Mouse (Mus musculus) bone marrow, adult 2 months (tissue): ENCODE results near the gene Acox1.
A peak's percentile ranks its signal among the peaks of the same experiment; 100 is the strongest.

ENCODE experiments used
- CTCF ChIP-seq: fragments of 200-500 bp; IDR thresholded peaks from 2 replicates; pipeline ENCODE4 v1.5.1; 2011; ENCODE audit warnings: low read length, control low read depth; ENCODE audit not compliant: control insufficient read depth, insufficient read depth
- POLR2A ChIP-seq: fragments of 200-500 bp; IDR thresholded peaks from 2 replicates; pipeline ENCODE4 v1.6.1; 2011; ENCODE audit warnings: low read depth, mild to moderate bottlenecking, control low read depth, low read length, borderline replicate concordance; ENCODE audit not compliant: control insufficient read depth

DNA sequence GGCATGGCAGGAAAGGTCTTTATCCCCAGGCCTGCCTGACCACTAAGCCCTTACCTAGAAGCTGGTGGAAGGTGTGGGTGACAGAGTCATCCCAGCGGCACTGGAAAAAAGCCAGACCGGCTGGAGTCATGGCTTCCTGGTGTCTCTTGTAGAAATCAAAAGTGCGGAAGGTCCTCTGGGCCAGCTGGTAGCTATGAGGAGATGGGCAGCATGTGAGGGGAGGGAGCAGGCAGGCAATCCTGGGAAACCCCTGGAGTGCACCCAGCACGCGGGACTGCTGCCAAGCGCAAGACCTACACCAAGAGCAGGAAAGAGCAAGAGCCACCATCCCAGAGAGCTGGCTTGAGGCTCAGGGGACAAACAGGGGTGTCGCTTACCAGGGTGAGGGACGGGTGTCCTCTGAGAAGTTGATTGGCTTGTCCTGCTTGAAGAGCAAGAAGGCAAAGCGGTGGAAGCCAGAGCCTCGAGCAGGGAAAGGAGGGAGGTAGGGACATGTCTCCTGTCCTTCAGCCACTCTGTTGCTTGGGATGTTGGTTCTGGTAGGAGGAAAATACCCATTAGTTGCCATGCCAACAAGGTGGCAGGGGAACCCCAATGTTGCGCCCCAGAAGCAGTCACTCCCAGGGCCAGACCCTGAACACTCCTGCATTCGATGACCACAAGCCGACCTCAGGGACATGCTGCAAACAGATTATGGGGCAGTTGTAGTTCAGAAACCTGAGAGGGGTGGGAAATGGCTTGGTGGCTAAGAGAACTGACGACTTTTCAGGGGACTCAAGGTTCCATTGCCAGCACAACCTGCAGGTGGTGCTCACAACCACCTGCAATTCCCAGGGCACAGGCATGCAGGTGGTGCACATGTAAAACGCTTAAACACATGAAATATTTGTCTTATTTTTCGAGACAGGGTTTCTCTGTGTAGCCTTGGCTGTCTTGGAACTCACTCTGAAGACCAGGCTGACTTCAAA lies 66.2 kb downstream of the Acox1 start:
- TF ChIP-seq CTCF (peak; percentile 22; the same call in 1 of the 2 replicates), POLR2A (no peak)
